Mouse (Mus musculus) ES-E14 (cell line): Measurements from ENCODE around the gene Lrrc61. TPM values are rescaled to one million over a fixed set of nuclear protein-coding genes. Genes with fewer than 3 reads are reported as not detected.
A peak's percentile ranks its signal among the peaks of the same experiment; 100 is the strongest.

Experiments
- DNase-seq: peaks from one replicate; pipeline ENCODE4 v3.0.0-alpha.2; 2013; ENCODE audit warnings: low read depth, low spot score
- H3K27ac ChIP-seq: 2 replicates; pipeline ENCODE4 v1.5.1; 2012; ENCODE audit warnings: low read depth, mild to moderate bottlenecking, low read length, moderate library complexity, mixed read lengths; ENCODE audit not compliant: poor library complexity, insufficient read depth, severe bottlenecking
- H3K36me3 ChIP-seq: 2 replicates; pipeline ENCODE4 v1.6.1; 2012; ENCODE audit warnings: mild to moderate bottlenecking, low read length, moderate library complexity, mixed read lengths; ENCODE audit not compliant: control insufficient read depth, poor library complexity, insufficient read depth, severe bottlenecking
- H3K4me1 ChIP-seq, 2 experiments: fragments of 150-350 bp in 1 of 2; sonication (generic) in 1 of 2; 2 replicates each; pipeline ENCODE4 v1.6.1; 2012; ENCODE audit warnings: low read length in 2 of 2, mild to moderate bottlenecking in 1 of 2, mixed read lengths in 1 of 2; ENCODE audit not compliant: control insufficient read depth in 2 of 2, insufficient read depth in 2 of 2, poor library complexity in 1 of 2
- H3K4me3 ChIP-seq, 2 experiments: fragments of 150-350 bp in 1 of 2; sonication (generic) in 1 of 2; 2 replicates each; pipeline ENCODE4 v1.5.1; 2012; ENCODE audit warnings: low read length in 2 of 2, low read depth in 1 of 2, mild to moderate bottlenecking in 1 of 2, mixed read lengths in 1 of 2; ENCODE audit not compliant: insufficient read depth in 1 of 2, poor library complexity in 1 of 2, severe bottlenecking in 1 of 2
- H3K9ac ChIP-seq: 2 replicates; pipeline ENCODE4 v1.6.1; 2012; ENCODE audit warnings: low read depth, mild to moderate bottlenecking, low read length, mixed read lengths; ENCODE audit not compliant: poor library complexity, insufficient read depth, severe bottlenecking
- H3K9me3 ChIP-seq: fragments of 150-350 bp; sonication (generic); 2 replicates; pipeline ENCODE4 v1.6.1; 2012; ENCODE audit warnings: low read depth, mild to moderate bottlenecking, low read length; ENCODE audit not compliant: control insufficient read depth, insufficient read depth
- CHD2 ChIP-seq: IDR thresholded peaks from 2 replicates; pipeline ENCODE4 v1.6.1; 2014; ENCODE audit warnings: mild to moderate bottlenecking, low read depth, low read length, inconsistent platforms
- HCFC1 ChIP-seq: IDR thresholded peaks from 2 replicates; pipeline ENCODE4 v1.6.1; 2012; ENCODE audit warnings: low read length, inconsistent platforms, borderline replicate concordance; ENCODE audit not compliant: insufficient read depth
- MAFK ChIP-seq: IDR thresholded peaks from 2 replicates; pipeline ENCODE4 v1.6.1; 2014; ENCODE audit warnings: mild to moderate bottlenecking, low read depth, low read length, inconsistent platforms; ENCODE audit not compliant: insufficient read depth
- ZC3H11A ChIP-seq: IDR thresholded peaks from 2 replicates; pipeline ENCODE4 v1.6.1; 2012; ENCODE audit warnings: low read depth, mild to moderate bottlenecking, inconsistent platforms, low read length, borderline replicate concordance
- ZNF384 ChIP-seq: IDR thresholded peaks from 2 replicates; pipeline ENCODE4 v1.6.1; 2012; ENCODE audit warnings: low read depth, low read length, inconsistent platforms
- in situ Hi-C, 2 experiments: fragments of 600-800 bp; cut with MboI; formaldehyde crosslinking; loops; one replicate each; pipeline ENCODE4 v1.15.1; 2025; ENCODE audit warnings: low sequenced_read_pairs in 2 of 2, inconsistent platforms in 1 of 2; ENCODE audit not compliant: unreplicated experiment in 2 of 2
- total RNA-seq: library from RNA; depleted of rRNA; stranded (reverse); fragments of 300-350 nt; gene quantifications from 2 replicates; pipeline ENCODE4 v1.2.3, GENCODE M21; 2012

Lrrc61 gene
- total RNA-seq, 1 experiment, result 2.0 TPM

DNA sequence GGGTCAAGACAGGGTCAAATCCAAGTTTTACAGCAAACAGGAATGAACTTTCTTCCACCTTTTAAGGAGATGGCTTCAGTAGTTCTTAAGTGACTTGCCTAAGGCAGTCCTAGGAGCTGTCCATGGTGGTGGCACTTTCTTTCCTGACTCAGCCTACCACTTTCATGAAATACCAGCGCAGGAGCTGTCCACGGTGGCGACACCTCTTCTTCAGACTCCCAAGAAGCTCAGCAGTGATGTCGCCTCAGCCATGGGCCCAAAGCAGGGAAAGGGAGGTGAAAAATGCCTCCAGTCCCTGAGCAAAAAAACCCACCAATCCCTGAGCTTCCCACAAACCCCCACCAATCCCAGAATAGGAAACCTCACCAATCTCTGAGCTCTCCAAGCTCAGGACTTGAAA lies 1.7 kb upstream of the Lrrc61 start:
- peaks cover 0 to 6% of the 10 kb centered on the region in 2 experiments; a peak in 1 of 4 replicates for H3K4me1 ChIP-seq
- in situ Hi-C loops, result no loop called here

GRCm38 (mm10) chr6:48553819-48554218 lies 777 bp upstream of the Lrrc61 start:
- TF ChIP-seq MAFK (no peak), ZNF384 (no peak), HCFC1 (no peak), ZC3H11A (no peak), CHD2 (no peak)
- Histone ChIP-seq H3K4me3 (0 out of 4 replicates have a peak overlapping the region, but pooled peaks of 1 of the 2 experiments have one; percentile 52), H3K27ac (no peak overlapping the region), H3K9ac (no peak overlapping the region), H3K9me3 (no peaks in the 10 kb centered on the region), H3K36me3 (no peaks in the 10 kb centered on the region), H3K4me1 (peaks cover 0 to 6% of the 10 kb centered on the region in 2 experiments; a peak in 1 of 4 replicates)
- DNase-seq, result no peak
- in situ Hi-C loops, result no loop called here

More for the DNA sequence above, 1.7 kb upstream of the Lrrc61 start:
- Histone ChIP-seq H3K4me3 (no peak overlapping the region), H3K27ac (no peak overlapping the region), H3K9me3 (no peaks in the 10 kb centered on the region), H3K36me3 (no peaks in the 10 kb centered on the region), H3K9ac (no peak overlapping the region)
- peak; percentile 96 for DNase-seq
- TF ChIP-seq HCFC1 (no peak), MAFK (peak; percentile 75)

DNA sequence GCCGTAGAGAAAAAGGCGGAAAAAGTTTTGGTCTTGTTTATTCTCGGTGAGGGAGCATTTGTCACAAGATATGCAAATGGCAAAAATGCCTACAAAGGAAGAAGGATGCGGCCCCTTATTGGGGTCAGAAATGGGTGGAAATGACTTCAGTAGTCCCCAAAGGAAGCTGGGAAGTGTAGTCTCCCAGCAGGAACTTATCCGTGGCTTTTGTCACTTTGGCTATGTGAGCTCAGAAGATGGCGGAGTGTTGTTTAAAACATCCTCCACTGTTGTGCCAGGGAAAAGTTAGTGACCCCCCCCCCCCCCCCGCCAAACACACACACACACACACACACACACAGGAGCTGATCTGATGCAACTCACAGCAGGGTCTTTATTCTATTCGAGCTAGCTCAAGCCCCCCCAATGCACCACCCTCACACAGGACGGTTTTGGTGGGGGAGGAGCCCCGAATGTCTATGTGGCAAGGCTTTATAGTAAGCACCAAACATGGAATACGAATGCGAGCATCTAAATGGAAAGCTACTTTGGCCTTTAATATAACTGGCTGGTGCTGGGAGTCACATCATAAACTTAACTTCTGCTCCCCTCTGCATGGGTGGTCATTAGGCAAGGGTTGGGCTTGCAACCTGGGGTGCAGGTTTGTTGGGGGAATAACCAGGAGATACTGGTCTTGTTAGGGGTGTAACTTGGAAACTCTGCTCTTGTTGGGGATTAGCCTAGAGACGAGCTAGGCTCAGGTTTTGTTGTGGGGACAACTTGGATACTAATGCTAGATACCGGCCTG lies 701 bp downstream of the Lrrc61 start:
- Histone ChIP-seq H3K9ac (peak overlapping the region; percentile 66; the same call in 1 of the 2 replicates), H3K36me3 (no peaks in the 10 kb centered on the region), H3K4me1 (peaks cover 0 to 6% of the 10 kb centered on the region in 2 experiments; a peak in 1 of 4 replicates), H3K9me3 (no peaks in the 10 kb centered on the region), H3K4me3 (peak overlapping the region; percentile 52 to 69), H3K27ac (peak overlapping the region; percentile 44; the same call in 1 of the 2 replicates)
- in situ Hi-C loops, result no loop called here
- TF ChIP-seq CHD2 (no peak), ZC3H11A (no peak), HCFC1 (peak; percentile 80), MAFK (no peak), ZNF384 (no peak)
- no peak for DNase-seq

- H3K27ac ChIP-seq, result no peak overlapping the region
- H3K9ac ChIP-seq, result no peak overlapping the region
- no peak overlapping the region for H3K4me3 ChIP-seq
- in situ Hi-C loops, result no loop called here
- peaks cover 0 to 6% of the 10 kb centered on the region in 2 experiments; a peak in 1 of 4 replicates for H3K4me1 ChIP-seq
- no peaks in the 10 kb centered on the region for H3K9me3 ChIP-seq
- H3K36me3 ChIP-seq, result no peaks in the 10 kb centered on the region
- DNase-seq, result no peak
- no peak for TF ChIP-seq CHD2
- no peak for TF ChIP-seq ZNF384
- TF ChIP-seq ZC3H11A, result no peak
- TF ChIP-seq MAFK, result no peak
- TF ChIP-seq HCFC1, result no peak
Measured at GRCm38 (mm10) chr6:48555956-48556355, 1.4 kb downstream of the Lrrc61 start.
